In the genomic region with DNA sequence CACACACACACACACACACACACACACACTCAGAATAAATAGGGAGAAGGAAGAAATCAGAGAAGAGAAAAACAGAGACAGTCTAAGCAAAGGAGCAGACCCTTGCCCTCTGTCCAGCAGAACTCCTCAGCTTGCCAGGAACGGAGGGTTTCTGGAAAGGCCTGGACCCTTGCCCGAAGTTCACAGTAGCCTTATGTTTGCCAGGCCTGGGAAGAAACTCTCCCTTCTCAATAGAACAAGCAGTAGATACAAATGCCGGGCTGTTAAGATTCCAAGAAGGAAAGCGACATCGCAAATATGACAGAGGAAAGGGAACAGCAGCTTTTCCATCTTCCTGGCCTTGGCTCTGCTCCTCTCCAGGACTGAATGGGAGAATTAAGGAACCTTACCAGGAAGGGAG, we compare ENCODE assay signal across 9 mouse cellular contexts.
DNase-seq lines count a peak whose midpoint lies in the region; ATAC-seq and TF ChIP-seq lines count a peak whose summit lies in the region.
"Had no signal": no experiment of that assay in that cellular context is flagged by ENCODE, and none has a peak within 500 bp of the region (broad histone marks: within the 10 kb centered on the region; RNA-seq: fewer than 3 reads in every experiment).

No protein-coding gene starts in this region.

- H3K4me3 ChIP-seq in forebrain, embryonic 16.5 days (replicated peaks; ENCODE audit: low read length), result no peak overlapping the region
- no peak overlapping the region for H3K4me3 ChIP-seq in lung, postnatal 0 days (ENCODE audit: low read depth, low read length)
- H3K4me3 ChIP-seq in liver, embryonic 12.5 days, result no peak overlapping the region
- H3K4me3 ChIP-seq in thymus, adult 2 months (ENCODE audit: control insufficient read depth, insufficient read depth, low read length), result no peak overlapping the region
- H3K4me3 ChIP-seq: liver, embryonic 15.5 days had no signal

- H3K36me3 ChIP-seq in forebrain, embryonic 16.5 days (ENCODE audit: control insufficient read depth, insufficient read depth), result no peaks in the 10 kb centered on the region
- H3K36me3 ChIP-seq in lung, postnatal 0 days (ENCODE audit: insufficient read depth, low read length), result 0 out of 2 replicates have a peak, but pooled peaks cover under 1% of the 10 kb centered on the region
- peaks cover 3% of the 10 kb centered on the region; the same call in 1 of the 2 replicates for H3K36me3 ChIP-seq in liver, embryonic 12.5 days
- no peaks in the 10 kb centered on the region for H3K36me3 ChIP-seq in thymus, adult 2 months (ENCODE audit: control insufficient read depth, insufficient read depth, low read length)
- H3K36me3 ChIP-seq: liver, embryonic 15.5 days had no signal

- TF ChIP-seq CTCF in lung, postnatal 0 days (IDR thresholded peaks at IDR 0.05), result no peak
- TF ChIP-seq CTCF in thymus, adult 2 months (IDR thresholded peaks at IDR 0.05; ENCODE audit: borderline replicate concordance, control insufficient read depth, extremely low read depth, insufficient read depth, low read length, poor library complexity), result no peak

- peak overlapping the region; percentile 62 for H3K27ac ChIP-seq in forebrain, embryonic 16.5 days (ENCODE audit: low read length)
- H3K27ac ChIP-seq in lung, postnatal 0 days (ENCODE audit: low read length), result peak overlapping the region; percentile 43; the same call in 1 of the 2 replicates
- no peak overlapping the region for H3K27ac ChIP-seq in liver, embryonic 12.5 days
- H3K27ac ChIP-seq in thymus, adult 2 months (ENCODE audit: control insufficient read depth, insufficient read depth, low read length), result no peak overlapping the region
- H3K27ac ChIP-seq: liver, embryonic 15.5 days had no signal

- DNase-seq in left cerebral cortex, adult 11 months (ENCODE audit: low spot score), result peak; percentile 31
- DNase-seq in left cerebral cortex, adult 18-20 months (ENCODE audit: low spot score in 2 of 2), result no peak
- peak; percentile 80 for DNase-seq in kidney, adult 9 months
- peak; percentile 78 for DNase-seq in lung, postnatal 0 days (ENCODE audit: low spot score)
- no peak for DNase-seq in adrenal gland, adult 8-10 months
- no peak for DNase-seq in thymus, adult 2 months

- TF ChIP-seq EP300 in lung, postnatal 0 days (IDR thresholded peaks at IDR 0.05), result no peak

- H3K4me1 ChIP-seq in forebrain, embryonic 16.5 days (replicated peaks; ENCODE audit: control insufficient read depth, insufficient read depth, low read length), result peaks cover 21% of the 10 kb centered on the region
- peaks cover 10% of the 10 kb centered on the region; the same call in 1 of the 2 replicates for H3K4me1 ChIP-seq in lung, postnatal 0 days (ENCODE audit: insufficient read depth, low read depth, low read length)
- H3K4me1 ChIP-seq in liver, embryonic 12.5 days, result 0 out of 2 replicates have a peak, but pooled peaks cover 5% of the 10 kb centered on the region
- no peaks in the 10 kb centered on the region for H3K4me1 ChIP-seq in thymus, adult 2 months (replicated peaks; ENCODE audit: control insufficient read depth, insufficient read depth, low read length)

- no peak for ATAC-seq in forebrain, embryonic 16.5 days
- no peak for ATAC-seq in lung, postnatal 0 days
- ATAC-seq in liver, embryonic 12.5 days, result no peak

- no peak for TF ChIP-seq POLR2A in thymus, adult 2 months (IDR thresholded peaks at IDR 0.05; ENCODE audit: control insufficient read depth, extremely low read depth, insufficient read depth, low read length, poor library complexity)

- H3K9ac ChIP-seq in forebrain, embryonic 16.5 days (replicated peaks; ENCODE audit: low read depth, low read length), result no peak overlapping the region
- H3K9ac ChIP-seq in lung, postnatal 0 days (replicated peaks; ENCODE audit: low read depth), result no peak overlapping the region
- no peak overlapping the region for H3K9ac ChIP-seq in liver, embryonic 12.5 days
- H3K9ac ChIP-seq: liver, embryonic 15.5 days had no signal

- no peaks in the 10 kb centered on the region for H3K9me3 ChIP-seq in forebrain, embryonic 16.5 days (ENCODE audit: control insufficient read depth, low read length)
- H3K9me3 ChIP-seq in lung, postnatal 0 days (ENCODE audit: low read length), result no peaks in the 10 kb centered on the region
- H3K9me3 ChIP-seq in liver, embryonic 12.5 days (replicated peaks), result no peaks in the 10 kb centered on the region
- H3K9me3 ChIP-seq: liver, embryonic 15.5 days had no signal

- no peak overlapping the region for H3K4me2 ChIP-seq in forebrain, embryonic 16.5 days (ENCODE audit: low read length)
- H3K4me2 ChIP-seq in lung, postnatal 0 days (replicated peaks; ENCODE audit: low read depth, low read length), result no peak overlapping the region
- no peak overlapping the region for H3K4me2 ChIP-seq in liver, embryonic 12.5 days
- H3K4me2 ChIP-seq: liver, embryonic 15.5 days had no signal

- no peaks in the 10 kb centered on the region for H3K27me3 ChIP-seq in forebrain, embryonic 16.5 days (replicated peaks; ENCODE audit: control insufficient read depth, insufficient read depth, low read length)
- no peaks in the 10 kb centered on the region for H3K27me3 ChIP-seq in lung, postnatal 0 days (replicated peaks; ENCODE audit: insufficient read depth, low read length)
- no peaks in the 10 kb centered on the region for H3K27me3 ChIP-seq in liver, embryonic 12.5 days (replicated peaks)
- H3K27me3 ChIP-seq in thymus, adult 2 months (ENCODE audit: control insufficient read depth, insufficient read depth, low read length), result no peaks in the 10 kb centered on the region
- H3K27me3 ChIP-seq: liver, embryonic 15.5 days had no signal

- WGBS in forebrain, embryonic 16.5 days, result 36% methylated on average over 5 of the region's 5 CpGs
- WGBS in lung, postnatal 0 days, result 32% methylated on average over 5 of the region's 5 CpGs
- 82% methylated on average over 5 of the region's 5 CpGs for WGBS in liver, embryonic 12.5 days (ENCODE audit: insufficient replicate concordance)
- WGBS in thymus, adult 2 months, result 95% methylated on average over 5 of the region's 5 CpGs

Comparison
In these comparisons a context has a peak if more than half of its experiments do, and no peak if none do; other contexts are left out.
1. DNase-seq: peak in left cerebral cortex, adult 11 months (single experiment), kidney, adult 9 months (single experiment) and lung, postnatal 0 days (single experiment); none in left cerebral cortex, adult 18-20 months (0 of 2), adrenal gland, adult 8-10 months (single experiment) and thymus, adult 2 months (single experiment).
2. H3K27ac ChIP-seq: peak in forebrain, embryonic 16.5 days (single experiment) and lung, postnatal 0 days (single experiment); none in liver, embryonic 12.5 days (single experiment) and thymus, adult 2 months (single experiment).